In genomic region chr3:67496310-67496709, GRCm38 (mm10) we compare ENCODE assay signal across 23 mouse cellular contexts. TPM values are rescaled to one million over a fixed set of nuclear protein-coding genes. Genes with fewer than 3 reads are reported as not detected.
DNase-seq lines count a peak whose midpoint lies in the region; TF ChIP-seq lines count a peak whose summit lies in the region.
"Had no signal": no experiment of that assay in that cellular context is flagged by ENCODE, and none has a peak within 500 bp of the region (broad histone marks: within the 10 kb centered on the region; RNA-seq: fewer than 3 reads in every experiment).

No protein-coding gene starts in this region.

- no peak for TF ChIP-seq CTCF in CH12.LX (conservative IDR thresholded peaks at IDR 0.05 in 1 of 2, IDR thresholded peaks at IDR 0.05 in 1 of 2; ENCODE audit: low read depth in 2 of 2, low read length in 2 of 2)

- no peak overlapping the region for H3K4me2 ChIP-seq in CH12.LX (ENCODE audit: insufficient read depth, low read depth, poor library complexity, severe bottlenecking)
- H3K4me2 ChIP-seq: embryonic facial prominence, embryonic 13.5 days; embryonic facial prominence, embryonic 15.5 days; forebrain, embryonic 12.5 days had no signal

- no peak overlapping the region for H3K27ac ChIP-seq in CH12.LX (ENCODE audit: insufficient read depth, low read depth)
- H3K27ac ChIP-seq: embryonic facial prominence, embryonic 13.5 days; embryonic facial prominence, embryonic 15.5 days; forebrain, embryonic 10.5 days; forebrain, embryonic 12.5 days had no signal

- no peak for TF ChIP-seq POLR2A in CH12.LX (IDR thresholded peaks at IDR 0.05; ENCODE audit: low read depth, low read length)

- H3K27me3 ChIP-seq in CH12.LX (replicated peaks) = no peaks in the 10 kb centered on the region
- no peaks in the 10 kb centered on the region for H3K27me3 ChIP-seq in splenic B cell, adult 2 months (ENCODE audit: control insufficient read depth, insufficient read depth, low read length, poor library complexity, severe bottlenecking)
- H3K27me3 ChIP-seq: embryonic facial prominence, embryonic 13.5 days; embryonic facial prominence, embryonic 15.5 days; forebrain, embryonic 12.5 days had no signal

- no peak overlapping the region for H3K4me3 ChIP-seq in CH12.LX (replicated peaks in 1 of 3; ENCODE audit: low read depth in 2 of 3, low read length in 2 of 3, poor library complexity in 1 of 3)
- H3K4me3 ChIP-seq: embryonic facial prominence, embryonic 13.5 days; embryonic facial prominence, embryonic 15.5 days; erythroblast, embryonic 14.5 days; forebrain, embryonic 10.5 days; forebrain, embryonic 12.5 days had no signal

- in situ Hi-C loops in CH12.LX (cut with MboI; ENCODE audit: low pct_ligation_motif_present, low pct_unique_long_range_greater_than_20kb, low sequenced_read_pairs) = no loop called here

- no peak for TF ChIP-seq EP300 in CH12.LX (IDR thresholded peaks at IDR 0.05; ENCODE audit: low read length)

- TF ChIP-seq RAD21 in CH12.LX (IDR thresholded peaks at IDR 0.05; ENCODE audit: low read depth, low read length) = no peak

- peaks cover 3 to 38% of the 10 kb centered on the region in 2 experiments for H3K4me1 ChIP-seq in CH12.LX (ENCODE audit: control insufficient read depth in 1 of 2, insufficient read depth in 2 of 2)
- H3K4me1 ChIP-seq: embryonic facial prominence, embryonic 13.5 days; embryonic facial prominence, embryonic 15.5 days; forebrain, embryonic 10.5 days; forebrain, embryonic 12.5 days had no signal

- H3K9ac ChIP-seq in CH12.LX (ENCODE audit: insufficient read depth, low read depth) = no peak overlapping the region
- H3K9ac ChIP-seq: embryonic facial prominence, embryonic 13.5 days; embryonic facial prominence, embryonic 15.5 days; forebrain, embryonic 12.5 days had no signal

- H3K36me3 ChIP-seq in CH12.LX (replicated peaks in 1 of 2; ENCODE audit: control insufficient read depth in 1 of 2, insufficient read depth in 1 of 2, low read length in 1 of 2) = no peaks in the 10 kb centered on the region
- H3K36me3 ChIP-seq in splenic B cell, adult 2 months (ENCODE audit: control insufficient read depth, insufficient read depth, low read length, poor library complexity, severe bottlenecking) = no peaks in the 10 kb centered on the region
- H3K36me3 ChIP-seq: embryonic facial prominence, embryonic 13.5 days; embryonic facial prominence, embryonic 15.5 days; forebrain, embryonic 10.5 days; forebrain, embryonic 12.5 days had no signal

- dilution Hi-C loops in CH12.LX (cut with MboI; ENCODE audit: extremely low pct_ligation_motif_present, extremely low pct_unique_long_range_greater_than_20kb, low sequenced_read_pairs) = no loop called here

- H3K9me3 ChIP-seq in CH12.LX (replicated peaks; ENCODE audit: low read length) = peaks cover 4% of the 10 kb centered on the region
- H3K9me3 ChIP-seq: embryonic facial prominence, embryonic 13.5 days; embryonic facial prominence, embryonic 15.5 days; forebrain, embryonic 12.5 days had no signal

- DNase-seq in spleen, postnatal 36 days (ENCODE audit: low spot score in 2 of 2) = peak; percentile 12 to 14
- DNase-seq in spleen, adult 18-20 months = no peak
- DNase-seq in CH12.LX (ENCODE audit: extremely low read depth) = no peak
- DNase-seq in splenic B cell, adult 2 months (ENCODE audit: low read depth, low spot score) = peak; percentile 65
- no peak for DNase-seq in urinary bladder, adult 2 months (ENCODE audit: low spot score)
- no peak for DNase-seq in cerebellum, adult 9-11 months
- DNase-seq: adrenal gland, adult 2 months; adrenal gland, postnatal 10 days; adrenal gland, postnatal 25 days; cerebellum, adult 11-12 months; cerebellum, adult 2 months; cerebellum, adult 9-10 months; cerebellum, postnatal 14 days; cerebellum, postnatal 36 days; embryo, embryonic 11 days had no signal

- H3K79me2 ChIP-seq in CH12.LX (replicated peaks; ENCODE audit: control insufficient read depth, extremely low read depth, insufficient read depth, poor library complexity, severe bottlenecking) = no peaks in the 10 kb centered on the region

TF ChIP-seq in CH12.LX, 34 proteins besides CTCF, POLR2A, EP300 and RAD21:
- TF ChIP-seq CHD1 (IDR thresholded peaks at IDR 0.05; ENCODE audit: low read depth, low read length) (no peak), BHLHE40 (IDR thresholded peaks at IDR 0.05; ENCODE audit: low read depth, low read length) (peak; percentile 28; the same call in 1 of the 2 replicates), JUND (conservative IDR thresholded peaks at IDR 0.05; ENCODE audit: low read depth, low read length) (no peak)
TF ChIP-seq in CH12.LX: peak in this region for 1.

RNA-seq across cellular contexts. Expression of gene Rarres1, which starts 19.0 kb away (rescaled TPM):
- total RNA-seq in CH12.LX (2012; rRNA removed) (0.08 TPM in 1 of 2 replicates, not detected in the other), CH12.LX (2014; rRNA removed) (0.24 and 0.34 TPM in 2 replicates)
- polyA plus RNA-seq in CH12.LX (2012; ENCODE audit: insufficient read length, low read depth) = 0.42 TPM in 1 of 2 replicates, not detected in the other
- 0.55 and 0.91 TPM in 2 replicates for polyA plus RNA-seq in urinary bladder, adult 2 months (2012; rRNA removed)
- total RNA-seq: common myeloid progenitor, adult 5-6 weeks; MEL had no signal
- polyA plus RNA-seq: CD4-positive, CD25-positive, alpha-beta regulatory T cell, adult 4 months had no signal

RNA-seq across cellular contexts. Expression of gene Lxn, which starts 32.6 kb away (rescaled TPM):
- total RNA-seq in CH12.LX (2012; rRNA removed) = 11.0 and 14.3 TPM in 2 replicates
- 12.8 and 14.3 TPM in 2 replicates for total RNA-seq in CH12.LX (2014; rRNA removed)
- 31.3 and 33.3 TPM in 2 replicates for polyA plus RNA-seq in CH12.LX (2012; ENCODE audit: insufficient read length, low read depth)
- polyA plus RNA-seq in urinary bladder, adult 2 months (2012; rRNA removed) = 31.9 and 34.4 TPM in 2 replicates
- total RNA-seq: MEL had no signal

Comparison
In these comparisons a context has a peak if more than half of its experiments do, and no peak if none do; other contexts are left out.
1. DNase-seq: peak in spleen, postnatal 36 days (2 of 2) and splenic B cell, adult 2 months (single experiment); none in spleen, adult 18-20 months (0 of 2), CH12.LX (single experiment), urinary bladder, adult 2 months (single experiment) and cerebellum, adult 9-11 months (single experiment).